Mouse (Mus musculus) erythroblast, embryonic 14.5 days (primary cell): ENCODE measurements around the gene Polr1b.

Experiments
- GATA1 ChIP-seq: IDR thresholded peaks from 2 replicates; pipeline ENCODE4 v1.6.1; 2012; ENCODE audit warnings: low read length, inconsistent platforms, mixed read lengths
- TAL1 ChIP-seq: IDR thresholded peaks from 3 replicates; pipeline ENCODE4 v1.6.1; 2012; ENCODE audit warnings: low read length, inconsistent platforms, mixed read lengths

DNA sequence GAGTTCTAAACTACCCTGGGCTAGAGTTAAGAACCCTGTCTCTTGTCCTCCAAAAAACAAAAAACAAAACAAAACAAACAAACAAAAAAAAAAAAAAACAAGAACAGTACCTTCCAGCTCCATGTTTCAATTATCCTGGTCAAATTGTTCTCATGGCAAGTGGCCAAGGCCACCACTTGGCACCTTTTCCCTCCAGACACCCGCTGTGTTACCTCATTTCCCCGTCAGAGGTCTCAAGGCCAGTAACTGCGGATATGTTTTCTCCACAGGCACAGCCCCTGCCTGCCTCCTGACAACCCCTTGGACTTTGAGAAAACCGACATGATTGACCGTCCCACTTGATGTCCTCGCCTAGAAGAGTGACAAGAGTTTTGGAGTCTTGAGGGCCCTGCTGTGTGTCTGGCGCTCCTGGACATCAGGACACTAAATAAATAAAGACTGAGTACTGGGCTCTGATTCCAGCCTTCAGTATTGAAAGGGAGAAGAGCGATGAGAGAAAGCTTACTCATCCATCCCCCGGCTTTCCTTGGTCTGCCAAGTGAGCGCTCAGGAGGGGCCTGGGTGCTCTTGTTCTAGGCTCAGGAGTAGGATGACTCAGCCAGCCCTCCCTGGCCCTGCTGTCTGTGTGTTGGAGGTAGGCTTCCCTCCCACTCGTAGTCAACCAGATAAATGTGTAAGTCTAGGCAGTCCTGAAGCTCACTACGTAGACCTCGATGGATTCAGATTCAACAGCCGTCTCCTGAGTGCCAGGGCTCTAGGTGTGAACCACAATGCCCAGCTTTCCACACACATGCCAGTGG, 32.4 kb downstream of the Polr1b start:
- TF ChIP-seq TAL1 (no peak), GATA1 (no peak)
